Mouse (Mus musculus) ES-E14 (cell line): Measurements from ENCODE around the gene Cux1.

Experiments used
- CHD2 ChIP-seq: IDR thresholded peaks from 2 replicates; pipeline ENCODE4 v1.6.1; 2014; ENCODE audit warnings: mild to moderate bottlenecking, low read depth, low read length, inconsistent platforms
- HCFC1 ChIP-seq: IDR thresholded peaks from 2 replicates; pipeline ENCODE4 v1.6.1; 2012; ENCODE audit warnings: low read length, inconsistent platforms, borderline replicate concordance; ENCODE audit not compliant: insufficient read depth
- MAFK ChIP-seq: IDR thresholded peaks from 2 replicates; pipeline ENCODE4 v1.6.1; 2014; ENCODE audit warnings: mild to moderate bottlenecking, low read depth, low read length, inconsistent platforms; ENCODE audit not compliant: insufficient read depth

DNA sequence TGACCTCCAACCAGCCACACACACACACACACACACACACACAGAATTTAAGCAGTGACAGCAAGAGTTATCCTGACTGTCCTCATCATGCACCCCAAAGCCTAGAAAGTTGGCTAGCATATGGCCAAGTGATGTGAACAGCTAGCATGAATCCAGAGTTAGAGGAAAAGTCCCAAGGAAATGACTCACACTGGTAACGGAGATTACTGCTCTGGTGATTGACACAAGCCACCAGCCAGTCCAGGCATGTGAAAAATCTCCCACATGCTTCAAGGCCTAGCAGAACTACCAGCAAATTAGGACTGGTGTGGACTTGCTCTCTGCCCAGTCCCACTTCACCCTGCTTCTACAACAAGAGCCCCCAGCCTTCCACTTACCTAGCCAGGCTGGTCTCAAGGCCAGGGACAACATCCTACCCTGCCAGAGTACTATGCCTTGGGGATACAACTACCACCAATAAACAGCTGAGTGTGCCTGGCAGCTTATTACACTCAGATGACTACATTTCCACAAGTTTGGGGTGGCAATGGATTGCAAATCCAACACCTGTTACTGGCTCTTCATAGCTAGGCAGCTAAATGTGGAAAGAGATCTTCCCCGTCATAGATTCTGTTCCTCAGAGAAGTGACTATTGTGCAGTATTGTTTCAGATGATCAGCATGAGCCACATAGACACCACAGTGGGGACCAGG lies 35.5 kb downstream of the Cux1 start:
- no peak for TF ChIP-seq MAFK
- no peak for TF ChIP-seq CHD2
- no peak for TF ChIP-seq HCFC1
